Mouse (Mus musculus) stomach, postnatal 0 days (tissue): Measurements from ENCODE around the gene Dut.

Experiments used
- CTCF ChIP-seq: IDR thresholded peaks from 2 replicates; pipeline ENCODE4 v1.5.1; 2016; ENCODE audit warnings: antibody characterized with exemption, low read depth, mild to moderate bottlenecking, moderate library complexity
- EP300 ChIP-seq: optimal IDR thresholded peaks from 2 replicates; pipeline ENCODE3; 2016; ENCODE audit warnings: antibody characterized with exemption

GRCm38 (mm10) chr2:125285777-125286176 is 38.8 kb downstream of the Dut start:
- TF ChIP-seq CTCF (no peak), EP300 (no peak)
